Mouse (Mus musculus): ENCODE results near the gene Nptx2.

- TF ChIP-seq CTCF (IDR thresholded peaks at IDR 0.05; ENCODE audit: borderline replicate concordance, insufficient read depth, low read depth, low read length) (no peak), POLR2A (IDR thresholded peaks at IDR 0.05; ENCODE audit: borderline replicate concordance, insufficient read depth, low read length) (no peak)
Observed at GRCm38 (mm10) chr5:144548079-144548631, 2.5 kb downstream of the Nptx2 start.
